Mouse (Mus musculus) right cerebral cortex, postnatal 14 days (tissue): Measurements from ENCODE around the gene Ppbp.
"Not testable (repeated sequence)": the region's sequence is repeated elsewhere in the genome, so short reads cannot be mapped to it uniquely, and the experiment has no call there.

Experiments used
- DNase-seq: peaks from one replicate; pipeline ENCODE4 v3.0.0; 2022

Ppbp gene

GRCm38 (mm10) chr5:90788114-90788513, 19.8 kb downstream of the Ppbp start:
- DNase-seq, result no peak

GRCm38 (mm10) chr5:90789306-90790073, 21.2 kb downstream of the Ppbp start:
- DNase-seq, result no peak

DNA sequence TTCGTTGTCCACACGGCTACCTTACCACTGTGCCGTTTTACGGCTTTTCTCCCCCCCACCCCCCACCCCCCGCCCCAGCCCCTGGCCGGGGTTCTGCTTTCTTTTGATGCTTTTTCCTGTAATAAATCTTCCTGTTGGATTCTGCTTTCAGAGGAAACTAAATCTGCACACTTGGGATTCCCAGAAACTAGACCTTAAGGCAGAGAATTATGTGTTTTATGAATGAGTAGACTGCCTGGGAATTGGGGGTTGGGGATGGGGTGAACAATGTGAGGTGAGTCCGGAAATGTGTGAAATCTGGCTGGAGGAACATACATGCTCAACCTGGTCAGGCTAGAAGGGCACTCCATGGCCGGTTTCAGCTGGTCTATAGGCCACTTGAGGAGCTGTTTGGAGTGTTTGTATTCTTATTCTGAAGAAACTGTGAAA, 21.8 kb downstream of the Ppbp start:
- no peak for DNase-seq

GRCm38 (mm10) chr5:90794195-90794625, 25.9 kb downstream of the Ppbp start, which contains the start of gene Cxcl15:
Gene Cxcl15 (plus strand): TSS chr5:90794534.
- no peak for DNase-seq

GRCm38 (mm10) chr5:90795392-90795791, 27.1 kb downstream of the Ppbp start:
- not testable (repeated sequence) for DNase-seq

DNA sequence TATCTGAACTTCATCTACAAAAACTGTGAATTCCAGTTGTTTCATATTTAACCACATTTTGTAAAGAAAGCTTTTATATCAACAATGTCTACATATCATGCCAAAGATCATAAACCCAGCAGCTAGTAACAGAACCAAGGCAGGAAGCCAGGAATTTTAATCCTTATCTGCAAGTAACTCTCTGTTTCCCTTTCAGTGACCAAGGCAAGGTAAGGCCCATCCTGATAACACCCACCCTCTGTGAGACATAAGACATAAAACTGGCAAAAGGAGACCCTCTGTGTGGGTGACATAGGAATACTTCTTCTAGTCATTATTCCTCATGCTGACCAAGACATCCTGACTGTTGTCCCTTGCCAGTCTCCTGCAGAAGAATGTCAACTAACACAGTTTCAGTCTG, 36.3 kb downstream of the Ppbp start:
- no peak for DNase-seq

DNA sequence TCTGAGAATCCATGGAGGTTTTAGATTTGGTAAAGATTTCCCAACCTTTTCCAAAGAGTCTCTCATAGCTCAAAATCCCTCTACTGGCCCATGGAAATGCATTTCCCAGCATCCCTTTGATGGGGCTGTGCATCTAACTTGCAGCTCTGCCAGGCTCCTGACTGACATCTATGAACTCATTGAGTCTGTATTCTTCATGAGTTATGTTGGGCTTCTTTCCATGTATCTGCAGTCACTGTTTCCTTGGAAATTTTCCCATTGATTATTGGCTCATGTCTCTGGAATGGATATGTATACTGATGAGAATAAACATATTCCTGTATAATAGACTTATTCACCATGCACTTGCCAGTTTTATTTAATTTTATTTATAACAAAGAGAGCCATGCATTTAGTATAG, 37.7 kb downstream of the Ppbp start:
- no peak for DNase-seq

- no peak for DNase-seq
These were observed 39.0 kb downstream of the Ppbp start for GRCm38 (mm10) chr5:90807176-90807950.
